Mouse (Mus musculus) small intestine, adult 2 months (tissue): ENCODE measurements around the gene Disp2.

Experiments used
- CTCF ChIP-seq: fragments of 200-500 bp; IDR thresholded peaks from 2 replicates; pipeline ENCODE4 v1.5.1; 2012; ENCODE audit warnings: low read depth, mild to moderate bottlenecking, control low read depth, inconsistent platforms, low read length, moderate library complexity, mixed read lengths; ENCODE audit not compliant: insufficient replicate concordance, insufficient read length; ENCODE audit errors: extremely low read depth
- POLR2A ChIP-seq: fragments of 200-500 bp; IDR thresholded peaks from 2 replicates; pipeline ENCODE4 v1.6.1; 2012; ENCODE audit warnings: low read depth, mild to moderate bottlenecking, control low read depth, inconsistent platforms, low read length, moderate library complexity

DNA sequence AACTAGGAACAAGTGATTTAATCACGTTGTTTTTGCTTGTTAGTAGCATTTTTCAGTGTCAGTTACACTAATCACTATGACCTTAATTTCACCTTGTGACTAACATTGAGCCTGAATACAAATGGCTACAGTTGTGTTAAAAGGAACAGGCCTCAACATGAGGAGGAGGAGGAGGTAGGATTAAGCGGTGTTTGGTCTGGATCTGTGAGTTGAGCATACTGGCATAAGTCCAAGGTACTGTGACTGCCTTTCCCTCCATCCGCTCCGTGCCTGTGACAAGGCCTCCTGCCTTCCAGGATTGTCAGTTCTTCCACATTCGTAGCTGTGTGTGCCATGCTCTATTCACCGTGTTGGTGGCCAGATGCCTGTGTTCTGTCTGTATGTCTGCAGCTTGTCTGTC lies 55.6 kb downstream of the Disp2 start:
- TF ChIP-seq CTCF = no peak
- no peak for TF ChIP-seq POLR2A
